Mouse (Mus musculus) layer of hippocampus, adult 18-20 months (tissue): ENCODE results near the gene Gtf2a1l. TPM values are rescaled to one million over a fixed set of nuclear protein-coding genes. Genes with fewer than 3 reads are reported as not detected.

Experiments
- total RNA-seq, 2 experiments: library from RNA; stranded (reverse); gene quantifications; 2 replicates each; pipeline ENCODE4 v1.2.3; 2021

Gene Gtf2a1l
- total RNA-seq, 2 experiments from 2014 or later, result 0.35 TPM; not detected in 1

Other genes starting within 250 kb of the Gtf2a1l start
- gene Foxn2, start 227.9 kb upstream of the Gtf2a1l start, total RNA-seq, result 10 to 100 TPM; 25.1 to 27.1 TPM
- 10 to 100 TPM; 80.3 to 81.6 TPM for gene Ppp1r21, start 138.5 kb upstream of the Gtf2a1l start, total RNA-seq
- gene Ston1, start 71.0 kb upstream of the Gtf2a1l start, total RNA-seq, result 1 to 10 TPM; 9.5 to 9.8 TPM
- under 1 TPM; 0.15 to 0.20 TPM for gene Lhcgr, start 123.3 kb downstream of the Gtf2a1l start, total RNA-seq